Mouse (Mus musculus) hindbrain, embryonic 13.5 days (tissue): ENCODE measurements around the gene Slc26a1. TPM values are rescaled to one million over a fixed set of nuclear protein-coding genes. Genes with fewer than 3 reads are reported as not detected.

Experiments
- ATAC-seq: fragments of 200-750 bp; cut with Nextera tagmentation; 2 replicates; pipeline ENCODE4 v1.8.0; 2017; ENCODE audit warnings: moderate TSS enrichment; ENCODE audit not compliant: low FRiP score
- H3K27ac ChIP-seq: fragments of 300-500 bp; sonication (generic); 2 replicates; pipeline ENCODE4 v1.5.1; 2015; ENCODE audit warnings: inconsistent platforms, mild to moderate bottlenecking, moderate library complexity
- H3K27me3 ChIP-seq: fragments of 300-500 bp; sonication (generic); 2 replicates; pipeline ENCODE4 v1.6.1; 2015; ENCODE audit warnings: mild to moderate bottlenecking, inconsistent platforms
- H3K36me3 ChIP-seq: fragments of 300-500 bp; sonication (generic); 2 replicates; pipeline ENCODE4 v1.6.1; 2015; ENCODE audit warnings: mild to moderate bottlenecking, inconsistent platforms
- H3K4me1 ChIP-seq: fragments of 300-500 bp; sonication (generic); replicated peaks from 2 replicates; pipeline ENCODE4 v1.6.1; 2015; ENCODE audit warnings: inconsistent platforms
- H3K4me2 ChIP-seq: fragments of 300-500 bp; sonication (generic); 2 replicates; pipeline ENCODE4 v1.6.1; 2015; ENCODE audit warnings: inconsistent platforms, mild to moderate bottlenecking, moderate library complexity
- H3K4me3 ChIP-seq: fragments of 300-500 bp; sonication (generic); 2 replicates; pipeline ENCODE4 v1.5.1; 2015; ENCODE audit warnings: mild to moderate bottlenecking, inconsistent platforms
- H3K9ac ChIP-seq: fragments of 300-500 bp; sonication (generic); 2 replicates; pipeline ENCODE4 v1.6.1; 2015; ENCODE audit warnings: mild to moderate bottlenecking, inconsistent platforms
- H3K9me3 ChIP-seq: fragments of 300-500 bp; sonication (generic); 2 replicates; pipeline ENCODE4 v1.6.1; 2016; ENCODE audit warnings: inconsistent platforms
- WGBS: fragments of 180-500 bp; shearing (Covaris S2); methylation state at CpG from one replicate; pipeline ENCODE4 v1.1.7; 2015; 5-methylcytosine and 5-hydroxymethylcytosine counted together
- polyA plus RNA-seq: library from polyadenylated mRNA; unstranded; fragments of >200 nt; fragmentation: Nextera tagmentation; extraction: Ambion mirVana; gene quantifications from 2 replicates; pipeline ENCODE4 v1.2.1, GENCODE M21; 2015

Slc26a1 gene
- polyA plus RNA-seq, 1 experiment from 2014 or later: 2.0 TPM

DNA sequence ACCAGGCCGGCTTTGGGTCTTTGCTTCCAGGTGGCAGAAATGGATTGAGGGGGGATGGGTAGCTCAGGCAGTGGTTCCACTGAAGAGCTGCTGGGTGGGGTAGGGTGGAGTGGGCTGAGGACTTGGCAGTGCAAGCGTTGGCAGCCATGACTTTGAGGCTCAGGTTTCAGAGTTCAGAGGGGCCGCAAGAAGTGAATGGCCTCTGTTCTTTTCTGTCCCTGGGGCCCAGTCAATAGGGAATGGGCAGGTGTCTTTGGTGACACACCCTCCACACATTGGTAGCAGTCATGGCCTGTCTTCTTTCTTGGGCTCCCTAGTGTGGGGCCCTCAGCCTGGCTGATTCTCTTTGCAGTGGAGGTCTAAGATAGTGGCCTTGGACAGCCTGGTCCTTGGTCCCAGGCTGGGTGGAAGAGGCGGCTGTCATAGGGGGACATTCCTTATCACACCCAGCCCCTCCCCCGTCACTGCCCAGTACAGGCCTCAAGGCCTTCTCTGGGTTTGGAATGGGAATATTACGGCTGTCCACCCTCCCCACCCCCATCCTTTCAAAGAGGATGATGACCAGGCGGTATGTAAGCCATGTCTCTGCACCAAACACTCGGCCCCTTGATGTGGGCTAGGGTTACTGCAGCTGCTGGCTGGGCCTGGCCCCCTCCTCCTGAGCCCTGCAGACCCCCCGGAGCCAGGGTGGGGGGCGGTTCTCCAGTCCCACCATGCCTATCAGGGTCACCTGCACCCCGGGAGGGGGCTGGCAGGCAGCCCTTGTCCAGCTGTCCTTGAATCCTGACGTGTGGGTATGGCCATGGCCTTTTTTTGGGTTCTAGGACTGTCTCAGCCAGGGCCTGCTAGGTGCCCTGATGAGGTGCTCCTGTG lies 28.6 kb upstream of the Slc26a1 start:
- 87% methylated on average over 12 of the region's 12 CpGs for WGBS
- Histone ChIP-seq H3K9ac (0 out of 2 replicates have a peak overlapping the region, but pooled peaks have one; percentile 13), H3K4me3 (no peak overlapping the region), H3K4me1 (peaks cover 5% of the 10 kb centered on the region; the same call in 1 of the 2 replicates), H3K9me3 (no peaks in the 10 kb centered on the region), H3K36me3 (peaks cover 13% of the 10 kb centered on the region; the same call in 1 of the 2 replicates), H3K27me3 (no peaks in the 10 kb centered on the region), H3K4me2 (no peak overlapping the region), H3K27ac (no peak overlapping the region)
- ATAC-seq: 0 out of 2 replicates have a peak, but pooled peaks have one; percentile 12

DNA sequence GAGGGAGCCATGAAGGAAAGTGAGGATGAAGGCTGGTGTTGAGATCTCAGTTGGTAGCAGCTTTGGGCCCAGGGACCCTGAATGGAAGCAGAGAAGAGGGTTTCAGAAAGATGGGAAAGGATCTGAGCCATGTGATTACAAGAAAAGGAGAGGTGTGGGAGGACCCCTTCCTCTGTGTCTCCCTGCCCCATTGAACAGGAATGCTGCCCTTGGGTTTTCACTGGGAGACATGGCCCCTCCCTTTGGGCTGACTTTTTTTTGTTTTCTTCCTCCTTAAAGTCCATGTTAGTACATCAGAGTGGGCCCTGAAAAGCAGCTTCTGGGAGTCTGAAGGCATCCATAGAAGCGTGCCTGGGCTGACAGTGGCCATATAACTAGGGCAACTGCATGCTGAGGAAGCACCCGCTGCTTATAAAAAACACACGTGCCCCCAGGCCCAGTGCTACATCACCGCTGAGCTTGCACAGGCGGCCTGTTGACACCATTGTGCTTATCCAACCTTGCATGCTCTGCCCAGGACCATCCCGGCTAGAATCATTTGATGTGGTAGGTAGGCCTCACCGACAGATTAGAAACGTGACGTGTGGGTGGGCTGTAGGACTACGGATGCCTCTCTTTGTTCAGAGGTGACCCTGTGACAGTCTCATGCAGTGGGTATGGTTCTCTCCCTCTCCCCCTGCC lies 26.1 kb upstream of the Slc26a1 start:
- Histone ChIP-seq H3K9me3 (no peaks in the 10 kb centered on the region), H3K9ac (no peak overlapping the region), H3K36me3 (peaks cover 12% of the 10 kb centered on the region; the same call in 1 of the 2 replicates), H3K4me1 (peaks cover 21% of the 10 kb centered on the region), H3K27ac (no peak overlapping the region), H3K27me3 (no peaks in the 10 kb centered on the region), H3K4me3 (no peak overlapping the region), H3K4me2 (no peak overlapping the region)
- no peak for ATAC-seq
- 67% methylated on average over 10 of the region's 10 CpGs for WGBS

DNA sequence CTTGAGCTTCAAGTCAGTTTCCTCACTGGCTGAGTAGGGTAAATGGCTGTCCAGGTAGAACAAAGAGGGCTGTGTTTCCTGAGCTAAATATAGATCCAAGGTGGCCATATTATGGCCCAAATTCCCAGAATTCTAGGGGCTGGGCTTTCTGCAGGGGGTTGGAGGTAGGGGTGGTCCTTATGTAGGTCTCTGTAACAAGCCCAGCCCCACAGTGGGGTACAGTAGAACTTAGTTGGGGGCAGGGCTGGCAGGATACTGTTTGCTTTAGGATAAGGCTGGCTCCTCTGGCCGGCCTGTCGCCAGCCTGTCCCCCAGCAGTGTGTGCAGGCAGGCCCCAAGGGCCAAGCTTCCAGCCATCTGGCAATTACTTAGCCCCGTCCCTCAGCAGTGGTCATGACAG lies 25.0 kb upstream of the Slc26a1 start:
- Histone ChIP-seq H3K4me3 (no peak overlapping the region), H3K4me1 (peaks cover 30% of the 10 kb centered on the region), H3K9me3 (no peaks in the 10 kb centered on the region), H3K4me2 (no peak overlapping the region), H3K27me3 (0 out of 2 replicates have a peak, but pooled peaks cover 3% of the 10 kb centered on the region), H3K36me3 (0 out of 2 replicates have a peak, but pooled peaks cover 1% of the 10 kb centered on the region), H3K27ac (no peak overlapping the region), H3K9ac (no peak overlapping the region)
- WGBS: 57% methylated on average over 3 of the region's 3 CpGs
- no peak for ATAC-seq

DNA sequence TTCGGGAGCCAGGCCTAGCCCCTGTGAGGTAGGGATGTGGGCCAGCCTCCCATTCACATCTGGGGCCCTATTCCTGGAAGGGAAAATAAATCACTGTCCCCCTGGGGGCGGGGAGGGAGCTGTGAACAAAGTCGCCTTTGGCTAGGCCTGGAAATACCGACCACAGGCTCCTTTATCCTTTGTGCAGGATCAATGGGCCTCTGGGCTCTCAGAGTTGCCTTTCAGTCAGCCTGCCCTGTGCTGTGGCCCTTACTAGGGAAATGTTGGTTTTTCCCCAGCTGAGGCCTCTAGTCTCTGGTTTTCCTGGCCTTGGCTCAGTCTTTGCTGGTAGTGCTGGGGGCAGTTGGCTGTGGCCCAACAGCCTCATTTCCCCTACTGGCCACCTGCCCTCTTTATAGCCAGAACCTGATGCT lies 22.0 kb upstream of the Slc26a1 start:
- peaks cover 26% of the 10 kb centered on the region for H3K27me3 ChIP-seq
- no peak overlapping the region for H3K4me2 ChIP-seq
- no peak overlapping the region for H3K4me3 ChIP-seq
- ATAC-seq: peak; percentile 26
- peaks cover 45% of the 10 kb centered on the region for H3K4me1 ChIP-seq
- H3K9ac ChIP-seq: peak overlapping the region; percentile 31; the same call in 1 of the 2 replicates
- no peaks in the 10 kb centered on the region for H3K36me3 ChIP-seq
- no peaks in the 10 kb centered on the region for H3K9me3 ChIP-seq
- H3K27ac ChIP-seq: peak overlapping the region; percentile 71
- whole genome bisulfite sequencing: 8% methylated on average over 4 of the region's 4 CpGs

GRCm38 (mm10) chr5:108696542-108696941 lies 21.2 kb upstream of the Slc26a1 start:
- no peak overlapping the region for H3K9ac ChIP-seq
- 82% methylated on average over 3 of the region's 3 CpGs for WGBS
- peaks cover 34% of the 10 kb centered on the region for H3K27me3 ChIP-seq
- H3K4me3 ChIP-seq: no peak overlapping the region
- H3K4me1 ChIP-seq: peaks cover 48% of the 10 kb centered on the region
- H3K36me3 ChIP-seq: no peaks in the 10 kb centered on the region
- ATAC-seq: no peak
- no peak overlapping the region for H3K4me2 ChIP-seq
- H3K27ac ChIP-seq: no peak overlapping the region
- no peaks in the 10 kb centered on the region for H3K9me3 ChIP-seq

- 94% methylated on average over 12 of the region's 12 CpGs for WGBS
- peaks cover 47% of the 10 kb centered on the region for H3K4me1 ChIP-seq
Measured at GRCm38 (mm10) chr5:108695861-108696260, 20.5 kb upstream of the Slc26a1 start.

GRCm38 (mm10) chr5:108694352-108695261 lies 19.2 kb upstream of the Slc26a1 start:
- Histone ChIP-seq H3K4me2 (peak overlapping the region; percentile 93), H3K27me3 (peaks cover 38% of the 10 kb centered on the region), H3K9ac (peak overlapping the region; percentile 73), H3K4me3 (peak overlapping the region; percentile 76), H3K27ac (no peak overlapping the region), H3K4me1 (peaks cover 44% of the 10 kb centered on the region), H3K36me3 (no peaks in the 10 kb centered on the region), H3K9me3 (no peaks in the 10 kb centered on the region)
- under 1% methylated on average over 78 of the region's 99 CpGs for WGBS
- ATAC-seq: peak; percentile 41

More at GRCm38 (mm10) chr5:108695861-108696260, 20.5 kb upstream of the Slc26a1 start:
- Histone ChIP-seq H3K36me3 (no peaks in the 10 kb centered on the region), H3K9me3 (no peaks in the 10 kb centered on the region), H3K4me3 (no peak overlapping the region), H3K27me3 (peaks cover 38% of the 10 kb centered on the region), H3K4me2 (peak overlapping the region; percentile 93; the same call in 1 of the 2 replicates), H3K27ac (no peak overlapping the region), H3K9ac (no peak overlapping the region)
- ATAC-seq: no peak

DNA sequence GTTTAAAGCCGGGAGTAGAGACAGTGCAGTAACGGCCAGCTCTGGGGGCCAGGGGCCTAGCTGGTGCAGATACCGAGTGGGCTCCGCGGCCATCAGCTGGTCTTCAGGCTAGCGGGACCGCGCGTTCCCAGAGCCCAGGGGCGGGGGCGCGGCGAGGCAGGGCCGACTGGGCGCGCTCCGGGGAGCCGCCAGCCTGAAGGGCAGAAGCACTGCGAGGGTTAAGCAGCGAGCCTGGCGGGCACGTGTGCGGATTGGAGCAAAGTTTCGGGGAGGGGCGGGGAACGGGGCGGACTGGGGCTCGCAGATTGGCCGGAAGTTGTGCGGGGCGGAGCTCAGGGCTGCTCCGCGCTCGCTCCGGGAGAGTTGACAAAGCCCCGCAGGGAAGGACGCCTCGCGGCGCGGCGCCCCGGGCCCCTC lies 18.5 kb upstream of the Slc26a1 start:
- under 1% methylated on average over 42 of the region's 43 CpGs for WGBS
- Histone ChIP-seq H3K27me3 (peaks cover 38% of the 10 kb centered on the region), H3K9ac (peak overlapping the region; percentile 73), H3K4me2 (peak overlapping the region; percentile 93), H3K9me3 (no peaks in the 10 kb centered on the region), H3K4me3 (peak overlapping the region; percentile 76), H3K27ac (no peak overlapping the region), H3K4me1 (peaks cover 44% of the 10 kb centered on the region), H3K36me3 (no peaks in the 10 kb centered on the region)
- peak; percentile 93 for ATAC-seq

- ATAC-seq: no peak
- H3K9ac ChIP-seq: 0 out of 2 replicates have a peak within 1 kb of the TSS, but pooled peaks have one; percentile 39
- WGBS: 7% methylated on average over 14 of the region's 18 CpGs
Measured at GRCm38 (mm10) chr5:108692271-108692670, 16.9 kb upstream of the Slc26a1 start, which contains the start of gene Fgfrl1. Gene Fgfrl1 (plus strand): TSS chr5:108692382.

DNA sequence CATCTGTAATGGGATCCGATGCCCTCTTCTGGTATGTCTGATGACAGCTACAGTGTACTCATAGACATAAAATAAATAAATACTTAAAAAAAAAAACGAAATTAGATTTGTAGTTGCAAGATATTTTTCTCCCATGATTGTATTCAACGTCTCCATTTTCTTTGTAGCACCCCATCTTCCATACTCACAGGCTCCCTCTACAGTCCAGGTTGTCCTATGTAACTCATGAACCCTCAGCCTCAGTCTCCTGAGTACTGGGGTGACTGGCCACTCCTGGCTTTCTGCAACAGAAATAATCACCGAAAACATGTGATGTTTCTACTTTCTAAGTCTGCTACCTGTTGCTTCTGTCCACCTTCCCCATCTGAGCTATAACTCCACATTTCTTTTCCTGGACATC lies 15.8 kb upstream of the Slc26a1 start:
- no peak overlapping the region for H3K27ac ChIP-seq
- H3K4me3 ChIP-seq: no peak overlapping the region
- WGBS: 78% methylated on average over 4 of the region's 4 CpGs
- peaks cover 38% of the 10 kb centered on the region for H3K27me3 ChIP-seq
- H3K4me2 ChIP-seq: no peak overlapping the region
- no peak for ATAC-seq
- no peaks in the 10 kb centered on the region for H3K36me3 ChIP-seq
- no peaks in the 10 kb centered on the region for H3K9me3 ChIP-seq
- H3K9ac ChIP-seq: no peak overlapping the region
- H3K4me1 ChIP-seq: peaks cover 26% of the 10 kb centered on the region

More at GRCm38 (mm10) chr5:108692271-108692670, 16.9 kb upstream of the Slc26a1 start, which contains the start of gene Fgfrl1:
- H3K36me3 ChIP-seq: no peaks in the 10 kb centered on the region
- H3K4me3 ChIP-seq: peak within 1 kb of the TSS; percentile 76; the same call in 1 of the 2 replicates
- peaks cover 35% of the 10 kb centered on the region for H3K4me1 ChIP-seq
- H3K27me3 ChIP-seq: peaks cover 38% of the 10 kb centered on the region
- H3K9me3 ChIP-seq: no peaks in the 10 kb centered on the region
- no peak within 1 kb of the TSS for H3K27ac ChIP-seq
- H3K4me2 ChIP-seq: peak within 1 kb of the TSS; percentile 93

DNA sequence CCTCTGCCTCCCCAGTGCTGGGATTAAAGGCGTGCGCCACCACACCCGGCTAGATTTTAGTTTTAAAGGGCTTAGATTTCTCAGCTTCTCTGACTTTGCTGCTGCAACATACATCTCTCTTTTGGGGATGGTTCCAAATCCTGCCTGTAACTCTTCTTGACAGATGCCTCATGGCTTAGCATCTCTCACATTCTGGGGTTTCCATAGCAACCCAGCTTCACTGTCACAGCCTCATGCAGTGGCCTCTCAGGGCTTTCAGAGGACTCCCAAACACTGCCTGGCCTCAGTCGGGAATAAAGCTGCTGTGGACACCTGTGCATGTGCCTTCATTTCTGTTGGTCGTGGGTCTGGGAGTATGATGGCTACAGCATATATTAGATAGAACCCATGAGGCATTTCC lies 13.7 kb upstream of the Slc26a1 start:
- H3K36me3 ChIP-seq: no peaks in the 10 kb centered on the region
- WGBS: 63% methylated on average over 5 of the region's 5 CpGs
- H3K4me3 ChIP-seq: no peak overlapping the region
- H3K27me3 ChIP-seq: peaks cover 24% of the 10 kb centered on the region
- no peak overlapping the region for H3K9ac ChIP-seq
- H3K4me1 ChIP-seq: 0 out of 2 replicates have a peak, but pooled peaks cover 9% of the 10 kb centered on the region
- no peak for ATAC-seq
- no peaks in the 10 kb centered on the region for H3K9me3 ChIP-seq
- H3K27ac ChIP-seq: no peak overlapping the region
- H3K4me2 ChIP-seq: no peak overlapping the region
